Mouse (Mus musculus): Measurements from ENCODE around the gene Camk2n2.

GRCm38 (mm10) chr16:20620399-20620735 lies 720 bp downstream of the Camk2n2 start:
- TF ChIP-seq CTCF (IDR thresholded peaks at IDR 0.05; ENCODE audit: low read depth) (no peak), EP300 (IDR thresholded peaks at IDR 0.05; ENCODE audit: low read depth) (no peak)

Data from liver, embryonic 14.5 days (tissue).